8 mouse cellular contexts compared by ENCODE assay signal in the genomic region with DNA sequence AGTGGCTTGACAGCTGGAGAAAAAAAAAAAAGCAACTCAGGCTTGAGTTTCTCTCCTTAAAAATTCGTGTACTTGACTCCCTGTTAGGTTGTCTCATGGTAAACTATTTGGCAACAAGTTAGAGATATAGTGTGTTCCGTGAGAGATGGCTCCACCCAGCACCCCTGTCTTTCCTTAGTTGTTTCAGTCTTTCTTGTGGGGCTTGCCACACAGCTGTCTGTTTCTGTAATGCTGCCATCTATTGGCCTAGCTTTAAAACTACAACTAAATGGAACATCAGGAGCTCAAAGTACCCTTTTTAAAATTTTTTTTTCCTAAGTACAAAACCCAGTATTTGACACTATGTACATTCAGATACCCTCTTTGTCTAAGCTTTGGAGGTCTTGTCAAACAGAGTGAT.
A peak's percentile ranks its signal among the peaks of the same experiment; 100 is the strongest.
DNase-seq lines count a peak whose midpoint lies in the region; ATAC-seq and TF ChIP-seq lines count a peak whose summit lies in the region.
"Had no signal": no experiment of that assay in that cellular context is flagged by ENCODE, and none has a peak within 500 bp of the region (broad histone marks: within the 10 kb centered on the region; RNA-seq: fewer than 3 reads in every experiment).

No protein-coding gene starts in this region.

- no peaks in the 10 kb centered on the region for H3K36me3 ChIP-seq in hindbrain, postnatal 0 days (ENCODE audit: insufficient read depth, low read length)
- H3K36me3 ChIP-seq: stomach, embryonic 15.5 days had no signal

- H3K4me2 ChIP-seq in hindbrain, postnatal 0 days (ENCODE audit: low read depth, low read length), result no peak overlapping the region
- H3K4me2 ChIP-seq: stomach, embryonic 15.5 days had no signal

- no peaks in the 10 kb centered on the region for H3K9me3 ChIP-seq in hindbrain, postnatal 0 days (ENCODE audit: low read length)
- H3K9me3 ChIP-seq: stomach, embryonic 15.5 days had no signal

- ATAC-seq in CD4-positive, CD25-positive, alpha-beta regulatory T cell, adult 4 months, result peak; percentile 75
- ATAC-seq in hindbrain, postnatal 0 days, result 0 out of 2 replicates have a peak, but pooled peaks have one; percentile 58

- 18% methylated on average over 2 of the region's 2 CpGs for WGBS in hindbrain, postnatal 0 days

- no peaks in the 10 kb centered on the region for H3K27me3 ChIP-seq in hindbrain, postnatal 0 days (ENCODE audit: insufficient read depth, low read length)
- H3K27me3 ChIP-seq: stomach, embryonic 15.5 days had no signal

- peak; percentile 52 for TF ChIP-seq CTCF in hindbrain, postnatal 0 days (IDR thresholded peaks at IDR 0.05; ENCODE audit: low read depth)

- H3K27ac ChIP-seq in hindbrain, postnatal 0 days, result no peak overlapping the region
- H3K27ac ChIP-seq: stomach, embryonic 15.5 days had no signal

- DNase-seq in kidney, adult 9 months, result peak; percentile 10
- no peak for DNase-seq in kidney, postnatal 14 days
- peak; percentile 51 for DNase-seq in NIH3T3 (ENCODE audit: low read depth)
- peak; percentile 17 for DNase-seq in hindbrain, postnatal 0 days (ENCODE audit: low spot score)
- no peak for DNase-seq in layer of hippocampus, postnatal 25 days (ENCODE audit: extremely low spot score in 1 of 2, low spot score in 1 of 2)
- no peak for DNase-seq in yolk sac, embryonic 10.5 days (ENCODE audit: low spot score)

- H3K4me1 ChIP-seq in hindbrain, postnatal 0 days (ENCODE audit: insufficient read depth, low read length), result no peaks in the 10 kb centered on the region
- H3K4me1 ChIP-seq: stomach, embryonic 15.5 days had no signal

- no peak overlapping the region for H3K9ac ChIP-seq in hindbrain, postnatal 0 days (replicated peaks; ENCODE audit: low read length)
- H3K9ac ChIP-seq: stomach, embryonic 15.5 days had no signal

- H3K4me3 ChIP-seq in hindbrain, postnatal 0 days (ENCODE audit: low read length), result no peak overlapping the region
- H3K4me3 ChIP-seq: stomach, embryonic 15.5 days had no signal

Comparison
In these comparisons a context has a peak if more than half of its experiments do, and no peak if none do; other contexts are left out.
1. DNase-seq: peak in kidney, adult 9 months (single experiment), NIH3T3 (single experiment) and hindbrain, postnatal 0 days (single experiment); none in kidney, postnatal 14 days (single experiment), layer of hippocampus, postnatal 25 days (0 of 2) and yolk sac, embryonic 10.5 days (single experiment).